Mouse (Mus musculus) layer of hippocampus, adult 9-10 months (tissue): ENCODE measurements around the gene D130043K22Rik.
A peak's percentile ranks its signal among the peaks of the same experiment; 100 is the strongest.

Experiments used
- DNase-seq: peaks from one replicate; pipeline ENCODE4 v3.0.0; 2022; ENCODE audit warnings: low spot score

D130043K22Rik gene

DNA sequence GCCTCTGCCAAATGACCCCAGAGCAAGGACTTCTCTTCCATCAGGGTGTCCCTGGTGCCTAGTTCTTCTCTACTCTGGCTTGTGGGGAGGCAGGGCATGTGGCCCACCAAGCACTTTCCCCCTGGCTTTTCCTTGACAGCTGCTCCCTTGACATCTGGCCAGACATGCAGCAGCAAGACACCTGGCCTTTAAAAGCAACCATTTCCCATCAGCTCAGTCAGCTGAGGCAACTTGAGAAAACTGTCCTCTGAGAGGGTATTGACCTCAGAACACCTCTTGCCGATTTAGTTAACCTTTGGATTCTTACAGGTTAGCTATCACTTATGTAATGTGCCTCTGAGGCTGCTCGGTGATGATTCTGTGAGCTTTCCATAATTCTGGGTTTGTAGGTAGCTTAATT is 48.9 kb downstream of the D130043K22Rik start:
- DNase-seq, result no peak

DNA sequence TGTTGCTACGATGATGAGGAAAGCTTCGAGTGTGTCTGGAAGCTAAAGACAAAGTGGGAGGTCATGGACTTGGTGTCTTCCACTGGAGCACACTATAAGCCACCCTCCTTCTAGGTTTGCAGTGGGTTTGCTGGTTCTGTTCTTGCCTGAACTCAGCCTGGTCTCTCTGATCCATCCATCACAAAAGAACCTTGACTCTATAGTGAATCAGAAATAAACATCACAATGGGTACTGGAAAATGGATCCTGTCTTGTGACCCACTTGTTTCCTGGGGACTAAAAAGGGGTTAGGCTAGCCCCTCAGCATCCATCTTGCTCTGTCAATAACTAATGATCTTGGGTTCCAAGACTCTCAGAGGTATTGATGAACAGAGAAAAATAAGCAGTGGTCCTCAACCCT is 57.0 kb downstream of the D130043K22Rik start:
- DNase-seq, result no peak

DNA sequence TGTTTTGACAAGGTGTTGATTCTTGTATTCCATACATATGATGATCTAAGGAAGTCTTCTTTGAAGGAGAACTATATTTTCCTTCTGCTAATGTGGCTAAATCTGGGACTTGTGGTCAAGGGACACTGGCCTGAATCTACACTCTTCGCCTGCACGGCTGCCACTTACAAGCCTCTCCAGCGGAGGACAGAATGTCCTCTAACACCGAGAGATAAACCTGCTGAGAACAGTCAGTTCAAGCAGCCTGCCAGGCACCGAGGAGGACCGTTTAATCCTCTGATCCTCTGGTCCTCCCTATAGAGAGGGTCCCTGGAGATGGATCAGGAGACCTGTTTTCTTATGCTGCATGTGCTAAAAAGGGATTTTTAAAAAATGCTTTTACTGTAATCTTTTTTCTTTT is 58.5 kb downstream of the D130043K22Rik start:
- DNase-seq, result no peak

DNA sequence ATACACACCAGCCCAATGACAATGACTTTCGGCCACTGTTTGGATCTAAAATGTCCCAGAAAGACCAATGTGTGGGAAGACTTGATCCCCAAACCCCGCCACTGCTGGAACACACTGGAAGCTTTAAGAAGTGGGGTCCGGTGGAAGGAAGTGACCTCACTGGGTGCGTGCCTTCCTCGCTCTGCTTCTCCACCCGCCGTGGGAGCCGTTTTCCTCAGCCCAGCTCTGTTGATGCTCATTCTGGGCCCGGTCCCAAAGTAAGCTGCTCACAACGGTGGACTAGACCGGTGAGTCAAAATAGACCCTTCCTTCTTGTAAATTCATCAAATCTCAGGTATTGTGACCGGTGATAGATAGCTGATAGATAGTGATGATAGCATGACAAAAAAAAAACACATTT is 60.5 kb downstream of the D130043K22Rik start:
- DNase-seq, result no peak

DNA sequence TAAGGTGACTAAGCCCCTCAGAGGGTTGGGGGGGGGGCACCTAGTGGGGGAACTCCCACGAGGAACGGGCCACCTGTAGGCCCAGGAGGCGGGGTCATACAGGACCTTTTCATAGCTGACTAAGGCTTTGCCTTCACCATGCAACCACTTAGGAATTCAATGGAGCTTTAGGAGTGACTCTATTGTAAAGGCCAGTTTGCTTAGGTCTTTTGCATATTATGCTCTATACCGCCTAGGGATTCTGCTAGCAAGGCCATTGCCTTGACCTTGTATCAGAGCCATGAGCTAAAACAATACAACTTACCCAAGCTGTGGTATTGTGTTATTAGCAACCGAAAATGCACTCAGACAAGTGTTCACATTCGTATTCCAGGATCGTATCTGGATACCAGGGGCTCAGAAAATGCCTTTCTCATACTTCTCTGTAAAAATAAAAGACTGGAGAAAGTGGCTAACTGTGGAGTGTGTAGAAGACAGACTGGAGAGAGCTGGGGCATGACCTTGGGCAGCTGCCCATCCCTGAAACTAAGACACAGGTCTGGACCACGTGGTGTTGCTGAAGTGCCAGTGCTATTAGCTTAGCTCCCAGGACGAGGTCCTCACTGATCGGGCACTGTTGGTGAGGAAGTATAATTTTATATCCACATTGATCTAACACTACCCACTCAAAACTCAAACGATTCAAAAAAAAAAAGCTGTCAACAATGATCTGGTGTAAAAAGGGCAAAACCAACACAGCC is 62.1 kb downstream of the D130043K22Rik start:
- DNase-seq, result no peak

DNA sequence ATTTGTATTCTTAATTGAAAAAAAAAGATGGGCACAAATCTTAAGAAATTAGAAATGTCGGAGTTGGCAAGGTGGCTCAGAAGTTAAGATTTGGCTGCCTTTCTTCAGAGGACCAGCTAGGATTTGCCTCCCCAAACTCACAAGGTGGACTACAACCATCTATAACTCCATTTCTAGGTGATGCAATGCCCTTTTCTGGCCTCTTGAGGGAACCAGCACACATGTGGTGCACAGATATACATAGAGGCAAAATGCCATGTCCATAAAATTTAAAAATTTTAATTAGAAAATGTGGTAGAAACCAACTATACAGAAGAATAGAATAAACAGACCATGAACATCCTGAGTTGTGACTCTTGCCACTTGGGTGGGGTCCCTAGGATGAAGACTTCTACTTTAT is 64.2 kb downstream of the D130043K22Rik start:
- DNase-seq, result no peak

DNA sequence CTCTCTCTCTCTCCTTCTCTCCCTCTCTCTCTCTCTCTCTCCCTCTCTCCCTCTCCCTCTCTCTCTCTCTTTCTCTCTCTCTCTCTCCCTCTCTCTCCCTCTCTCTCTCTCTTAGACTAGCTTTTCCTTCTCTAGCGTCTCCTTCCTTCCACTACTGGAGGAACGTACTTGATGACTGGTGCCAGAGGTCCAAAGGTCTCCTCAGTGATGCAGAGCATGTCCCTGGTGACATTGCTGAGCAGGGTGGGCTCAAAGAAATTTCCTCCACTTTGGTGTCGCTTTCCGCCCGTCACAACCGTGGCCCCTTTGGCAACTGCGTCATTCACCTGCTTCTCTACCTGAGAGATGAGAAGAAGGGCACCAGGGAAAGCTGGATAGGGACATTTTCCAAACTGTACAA is 68.6 kb downstream of the D130043K22Rik start:
- no peak for DNase-seq

DNA sequence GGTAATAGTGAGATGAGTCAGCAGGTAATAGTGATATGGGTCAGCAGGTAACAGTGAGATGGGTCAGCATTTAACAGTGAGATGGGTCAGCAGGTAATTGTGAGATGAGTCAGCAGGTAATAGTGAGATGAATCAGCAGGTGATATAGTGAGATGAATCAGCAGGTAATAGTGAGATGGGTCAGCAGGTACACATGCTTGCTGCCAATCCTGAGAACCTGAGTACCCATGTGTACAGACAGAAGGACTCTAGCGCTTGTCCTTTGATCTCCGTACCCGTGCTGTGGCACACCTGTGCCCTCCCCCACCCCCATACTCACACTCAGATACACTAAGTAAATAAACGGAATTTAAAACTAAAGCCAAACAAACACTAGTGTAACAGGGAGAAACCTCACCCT is 70.0 kb downstream of the D130043K22Rik start:
- no peak for DNase-seq

DNA sequence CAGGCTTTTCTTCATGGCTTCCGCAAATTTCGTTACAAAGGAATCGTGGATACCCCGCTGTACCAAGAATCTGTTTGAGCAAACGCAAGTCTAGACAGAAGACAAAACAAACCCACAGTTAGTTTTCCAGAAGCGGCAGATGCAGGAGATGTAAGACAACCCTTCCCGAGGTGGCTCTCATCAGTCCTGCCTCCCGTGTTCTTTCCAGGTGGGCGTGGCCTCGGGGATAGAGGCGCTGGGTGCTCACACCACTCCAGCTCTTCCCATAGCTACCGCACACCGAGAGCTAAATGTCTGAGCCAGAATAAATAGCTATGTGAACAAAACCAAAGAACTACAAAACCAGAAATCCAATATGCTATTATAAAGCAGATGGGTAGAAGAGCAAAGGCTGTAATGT is 70.9 kb downstream of the D130043K22Rik start:
- no peak for DNase-seq

DNA sequence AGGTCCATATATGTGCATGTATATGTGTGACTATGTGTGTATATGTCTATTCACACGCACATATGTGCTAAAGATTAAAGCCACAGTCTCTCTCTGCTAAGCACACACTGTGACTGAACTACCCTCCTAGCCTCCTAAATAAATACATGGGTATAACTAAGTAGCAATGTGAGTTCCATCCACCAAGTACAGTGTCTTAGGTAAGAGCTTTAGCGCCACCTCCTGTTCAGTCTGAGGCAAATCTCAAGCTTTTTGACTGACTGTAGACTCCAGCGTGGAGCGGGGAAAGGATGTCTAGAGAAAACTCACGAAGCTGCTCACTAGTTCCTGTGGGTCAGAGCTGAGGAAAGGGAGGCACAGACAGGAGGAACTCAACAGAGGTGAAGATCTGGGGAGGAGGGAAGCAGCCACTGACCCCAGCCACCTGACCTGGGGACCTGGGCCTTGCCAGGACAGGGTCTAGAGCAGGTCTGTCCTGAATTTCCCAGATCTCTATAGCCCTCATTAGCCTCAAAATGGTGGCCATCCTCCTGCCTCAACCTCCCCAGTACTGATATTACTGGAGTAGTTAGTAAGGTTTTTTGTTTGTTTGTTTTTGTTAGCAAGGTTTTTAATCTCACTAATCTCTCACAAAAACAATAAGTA is 75.5 kb downstream of the D130043K22Rik start:
- no peak for DNase-seq

DNA sequence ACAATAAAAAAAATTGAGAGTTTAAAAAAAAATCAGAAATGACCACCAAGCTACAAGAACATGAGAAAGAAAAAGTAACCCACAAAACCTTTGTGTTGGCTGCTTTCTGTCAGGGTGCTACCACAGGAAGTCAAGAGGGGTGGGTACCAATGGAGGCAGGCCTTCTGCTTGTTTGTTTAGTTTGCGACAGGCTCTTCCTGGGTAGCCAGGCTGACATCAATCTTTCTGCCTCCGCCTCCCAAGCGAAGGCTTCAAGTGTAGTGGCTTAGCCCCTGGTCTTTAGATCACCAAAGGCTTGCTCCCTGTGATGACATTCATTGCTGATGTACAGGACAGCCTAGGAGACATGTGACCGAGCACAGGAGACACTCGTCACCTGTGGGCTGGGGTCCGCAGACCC is 76.3 kb downstream of the D130043K22Rik start:
- no peak for DNase-seq

DNA sequence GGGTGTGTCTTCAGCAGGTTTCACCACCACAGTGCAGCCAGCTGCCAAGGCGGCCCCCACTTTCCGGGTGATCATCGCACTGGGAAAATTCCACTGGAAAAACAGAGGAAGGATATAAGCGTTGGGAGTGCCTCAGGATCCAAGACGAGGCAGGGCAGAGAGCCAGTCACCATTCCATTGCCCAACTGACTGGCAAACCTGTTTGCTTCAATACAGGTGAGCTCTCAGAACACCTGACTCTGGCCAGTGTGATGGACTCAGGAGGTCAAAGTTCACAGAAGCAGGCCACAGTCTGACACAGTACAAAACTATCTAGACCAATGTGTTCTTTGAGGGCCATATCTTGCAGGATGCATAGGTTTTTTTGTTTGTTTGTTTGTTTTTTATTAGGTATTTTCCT is 79.1 kb downstream of the D130043K22Rik start:
- DNase-seq, result no peak

DNA sequence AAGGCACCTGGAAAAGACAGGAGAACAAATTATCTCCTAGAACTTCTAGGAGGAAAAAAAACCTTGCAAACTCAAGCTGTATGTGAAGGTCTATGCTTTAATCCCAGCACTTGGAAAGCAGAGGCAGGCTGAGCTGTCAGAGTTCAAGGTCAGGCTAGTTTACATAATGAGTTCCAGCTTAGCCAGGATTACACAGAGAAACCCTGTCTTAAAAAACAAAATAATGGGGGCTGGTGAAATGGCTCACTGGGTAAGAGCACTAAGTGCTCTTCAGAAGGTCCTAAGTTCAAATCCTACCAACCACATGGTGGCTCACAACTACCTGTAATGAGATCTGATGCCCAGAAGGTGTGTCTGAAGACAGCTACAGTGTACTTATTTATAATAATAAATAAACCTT is 85.7 kb downstream of the D130043K22Rik start:
- DNase-seq, result no peak

DNA sequence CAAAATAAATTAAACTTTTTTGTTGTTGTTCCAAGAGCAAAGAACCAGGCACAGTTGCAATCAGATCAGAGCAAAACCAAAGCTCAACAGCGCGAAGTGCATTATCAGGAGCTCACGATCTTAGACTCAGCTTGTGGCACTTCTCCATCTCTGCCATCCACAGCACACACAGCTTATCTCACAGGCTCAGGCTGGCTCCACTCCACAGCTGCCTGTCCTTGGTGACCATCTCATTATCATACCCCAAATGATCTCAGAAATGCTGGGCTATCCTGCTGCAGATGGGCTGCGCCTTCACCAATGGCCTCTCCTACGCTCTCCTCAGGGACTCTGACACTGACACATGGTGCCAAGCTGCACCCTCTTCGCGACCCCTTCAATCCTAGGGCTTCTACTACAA is 88.3 kb downstream of the D130043K22Rik start:
- no peak for DNase-seq

DNA sequence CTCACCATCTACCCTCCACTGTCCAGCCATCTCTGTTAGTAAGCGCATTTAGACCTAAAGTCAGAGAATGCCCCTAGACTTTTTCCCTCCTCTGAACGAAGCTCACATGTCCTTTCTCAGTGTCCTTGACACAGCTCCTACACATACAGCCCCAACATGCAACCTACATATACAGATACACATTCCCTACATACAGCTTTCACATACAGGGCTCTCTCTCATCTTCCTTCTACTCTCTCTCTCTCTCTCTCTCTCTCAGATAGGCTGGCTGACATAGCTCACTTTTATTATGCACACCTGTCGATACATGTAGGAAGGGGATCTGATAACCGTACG is 91.8 kb downstream of the D130043K22Rik start:
- no peak for DNase-seq

DNA sequence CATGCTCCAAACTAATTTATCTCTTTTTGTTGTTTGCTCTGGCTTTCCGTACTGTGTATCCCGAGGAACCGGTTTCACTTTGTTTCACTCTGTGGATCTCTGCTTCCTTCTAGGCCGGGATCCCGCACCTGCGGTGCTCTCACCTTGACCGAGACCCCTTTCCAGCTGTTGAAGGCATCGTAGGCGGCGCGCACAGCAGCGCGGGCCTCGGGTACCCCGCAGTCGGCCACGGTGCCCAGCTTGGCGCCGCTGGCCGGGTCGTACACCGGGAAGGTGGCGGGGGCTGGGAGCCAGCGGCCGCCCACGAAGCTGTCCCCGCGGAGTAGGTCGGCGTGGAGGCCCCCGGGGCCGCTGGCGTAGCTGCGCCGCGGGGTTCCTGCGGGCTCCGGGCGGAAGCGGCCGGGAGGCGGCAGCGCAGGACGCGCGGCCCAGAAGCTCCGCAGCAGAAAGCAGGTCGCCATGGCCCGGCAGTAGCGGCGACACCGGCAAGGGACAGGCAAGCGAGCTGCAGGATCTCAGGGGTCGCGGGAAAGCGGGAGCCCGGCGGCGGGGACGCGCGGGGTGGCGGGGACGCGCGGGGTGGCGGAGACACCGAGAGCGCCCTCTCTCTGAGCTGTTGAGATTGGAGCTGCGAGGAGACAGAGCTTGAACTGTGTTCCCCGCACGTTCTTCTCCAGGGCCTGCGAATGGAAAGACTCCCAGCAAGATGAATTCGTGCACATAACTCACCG is 92.3 kb downstream of the D130043K22Rik start, which contains the start of gene Aldh5a1:
Gene Aldh5a1 (minus strand): TSS at position 554 of the 731 bp plus-strand sequence.
- DNase-seq, result no peak

DNA sequence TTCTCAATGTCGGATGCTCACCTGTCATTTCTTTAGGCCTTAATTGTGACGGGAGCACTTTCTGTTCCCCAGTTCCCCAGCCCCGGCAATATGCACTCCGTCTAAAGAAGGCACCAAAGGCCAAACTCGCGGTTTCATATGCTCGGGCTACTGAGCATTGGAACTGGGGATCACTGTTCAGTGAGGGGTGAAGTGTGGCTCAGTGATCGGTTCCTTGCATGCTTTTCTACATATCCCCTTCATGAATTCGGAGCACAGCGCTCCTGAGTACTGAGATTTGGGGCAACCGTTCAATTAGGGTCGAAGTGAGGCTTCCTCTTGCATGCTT is 92.9 kb downstream of the D130043K22Rik start:
- DNase-seq, result no peak

DNA sequence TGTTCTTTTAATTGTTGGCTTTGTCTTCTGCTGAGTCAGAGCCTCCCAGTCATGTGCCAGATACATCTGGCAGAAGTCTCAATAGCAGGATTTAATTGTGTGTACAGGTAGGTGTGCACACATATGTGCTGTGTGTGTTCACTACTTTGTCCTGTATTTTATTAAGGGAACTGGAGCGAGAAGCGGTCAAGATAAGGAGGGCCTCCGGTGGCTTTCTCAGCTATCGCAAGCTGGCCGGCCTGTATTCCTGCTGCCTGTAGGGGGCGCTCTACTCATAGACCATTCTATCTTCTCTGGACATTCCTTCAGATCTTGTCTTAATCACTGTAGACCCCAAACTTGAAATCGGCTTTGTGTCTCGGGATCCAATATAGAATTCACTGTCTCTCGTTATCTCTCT is 93.7 kb downstream of the D130043K22Rik start:
- peak; percentile 87 for DNase-seq

DNA sequence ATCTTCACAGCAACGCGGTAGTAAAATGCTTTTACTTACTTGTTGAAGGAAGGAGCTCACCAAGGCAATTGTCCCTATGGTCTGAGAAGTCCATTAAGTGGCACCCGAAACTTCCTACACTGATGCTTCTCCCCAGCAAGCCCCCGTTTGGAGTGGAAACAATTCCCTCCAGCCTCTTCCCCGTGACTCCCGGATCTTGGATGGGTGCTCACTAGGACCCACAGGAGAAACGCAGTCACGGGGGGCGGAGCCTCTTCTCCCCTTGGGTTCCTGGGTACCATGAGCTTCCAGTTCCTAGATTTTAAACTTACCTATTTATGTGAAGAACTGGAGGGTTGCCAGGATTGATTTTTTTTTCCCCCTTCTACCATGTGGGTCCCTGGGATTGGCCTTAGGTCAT is 94.5 kb downstream of the D130043K22Rik start:
- DNase-seq, result no peak

DNA sequence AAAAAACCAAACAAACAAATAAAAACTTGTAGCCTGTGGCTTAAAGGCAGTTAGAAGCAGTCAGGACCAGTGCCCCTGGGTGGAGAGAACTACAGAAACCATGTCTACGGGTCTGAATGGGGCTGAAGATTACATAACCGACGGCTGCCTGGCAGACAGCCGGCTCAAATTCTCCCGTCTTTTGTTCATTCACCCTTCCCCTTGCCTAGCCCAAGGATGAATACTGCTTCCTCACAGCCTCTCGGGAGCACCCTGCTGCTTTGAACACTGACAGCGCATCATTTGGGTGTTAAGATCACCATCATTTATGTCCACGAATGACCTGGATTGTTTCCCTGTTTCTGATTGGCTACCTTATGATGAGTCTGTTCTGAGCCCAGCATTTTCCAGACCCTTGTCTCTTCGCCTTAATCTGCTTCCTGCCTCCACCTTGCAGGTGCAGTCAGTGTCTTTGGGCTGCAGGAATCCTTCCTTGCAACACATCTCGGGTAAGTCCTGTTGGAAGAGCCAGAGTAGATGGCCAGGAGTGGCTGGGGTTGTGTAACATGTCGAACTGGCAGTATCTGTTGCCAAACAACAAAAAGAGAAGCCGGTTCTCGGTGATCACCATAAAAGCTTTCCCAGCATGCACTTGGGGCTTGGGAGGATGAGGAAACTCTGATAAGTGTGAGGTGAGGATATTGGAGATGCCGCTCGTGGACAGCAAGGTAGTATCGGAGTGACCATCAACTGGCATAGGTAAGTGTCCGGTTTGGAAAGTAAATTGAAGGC is 97.8 kb downstream of the D130043K22Rik start, which contains the start of gene Gpld1:
Gene Gpld1 (plus strand): TSS at position 641 of the 771 bp plus-strand sequence.
- DNase-seq, result no peak

DNA sequence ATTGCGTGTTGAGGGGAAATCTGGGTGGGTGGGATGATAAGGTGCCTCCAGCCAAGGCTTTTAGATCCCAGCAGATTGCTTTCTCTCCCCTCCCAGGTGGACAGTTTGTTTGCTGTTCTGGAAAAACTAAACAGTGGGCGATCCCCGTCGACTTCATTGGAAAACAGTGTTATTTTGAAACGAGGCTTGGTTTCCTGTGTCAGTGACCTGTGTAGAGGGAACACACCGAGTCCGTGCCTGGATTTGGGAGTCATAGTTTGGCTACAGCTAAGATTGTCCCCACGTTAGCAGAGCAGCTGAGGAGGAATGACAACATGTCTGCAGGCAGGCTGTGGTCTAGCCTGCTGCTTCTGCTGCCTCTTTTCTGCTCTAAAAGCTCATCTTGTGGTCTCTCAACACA is 98.4 kb downstream of the D130043K22Rik start:
- no peak for DNase-seq

DNA sequence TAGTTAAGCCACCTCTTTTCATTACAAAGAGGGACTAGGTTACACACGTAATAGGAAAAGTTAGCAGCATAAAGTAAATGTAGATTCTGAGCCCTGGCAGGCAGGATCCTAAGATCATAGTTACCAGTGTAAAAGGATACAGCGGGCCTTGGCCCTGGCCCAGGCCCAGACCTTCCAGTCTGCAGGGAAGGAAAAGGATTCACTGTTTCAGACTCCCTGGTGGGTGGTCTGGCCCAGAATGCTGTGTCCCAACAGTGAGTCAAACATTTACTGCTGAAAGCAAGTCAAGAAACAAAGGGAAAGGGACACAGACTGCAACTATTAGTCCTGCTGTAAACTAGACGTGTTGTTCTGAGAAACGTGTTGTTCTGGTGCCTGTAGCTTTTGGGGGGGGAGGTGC is 100.6 kb downstream of the D130043K22Rik start:
- no peak for DNase-seq

DNA sequence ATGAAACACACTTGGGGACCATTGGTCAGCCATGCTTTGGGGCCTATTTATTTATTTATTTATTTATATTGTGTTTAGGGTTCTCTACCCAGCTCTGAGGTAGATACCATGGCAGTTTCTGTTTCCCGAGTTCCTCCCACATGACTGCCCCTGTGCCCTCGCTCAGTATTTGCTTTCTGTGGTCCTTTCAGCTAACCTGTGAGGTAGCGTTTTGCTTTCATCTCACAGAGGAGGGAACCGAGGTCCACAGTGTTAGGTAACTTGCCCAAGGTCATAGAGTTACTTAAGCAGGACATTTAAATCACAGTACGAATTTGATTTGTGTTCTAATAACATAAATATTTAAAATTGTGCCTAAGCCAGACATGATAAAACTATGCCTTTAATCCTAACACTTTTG is 102.2 kb downstream of the D130043K22Rik start:
- no peak for DNase-seq
